Mouse (Mus musculus) heart, adult 2 months (tissue): ENCODE data around the gene Padi2.

ENCODE experiments used
- CTCF ChIP-seq: fragments of 200-600 bp; IDR thresholded peaks from 2 replicates; pipeline ENCODE4 v1.8.1; 2022; ENCODE audit warnings: antibody characterized with exemption, mild to moderate bottlenecking, moderate library complexity
- EP300 ChIP-seq: fragments of 200-500 bp; IDR thresholded peaks from 2 replicates; pipeline ENCODE4 v1.6.1; 2011; ENCODE audit warnings: low read depth, low read length, control low read depth; ENCODE audit not compliant: insufficient read depth
- POLR2A ChIP-seq: fragments of 200-500 bp; IDR thresholded peaks from 2 replicates; pipeline ENCODE4 v1.6.1; 2011; ENCODE audit warnings: mild to moderate bottlenecking, low read depth, low read length, control low read depth; ENCODE audit not compliant: insufficient read depth

GRCm38 (mm10) chr4:140977886-140978692 lies 71.9 kb downstream of the Padi2 start:
- TF ChIP-seq CTCF (no peak), EP300 (no peak), POLR2A (no peak)
